8 mouse cellular contexts compared by ENCODE assay signal in genomic region chr3:38697871-38698270, GRCm38 (mm10).
DNase-seq lines count a peak whose midpoint lies in the region; ATAC-seq lines count a peak whose summit lies in the region.

No protein-coding gene starts in this region.

- peak; percentile 91 for ATAC-seq in forebrain, embryonic 12.5 days (ENCODE audit: low FRiP score)
- peak; percentile 79 for ATAC-seq in hindbrain, embryonic 15.5 days (ENCODE audit: low FRiP score, low read depth)
- no peak; the same call in 1 of the 2 replicates for ATAC-seq in stomach, embryonic 15.5 days (ENCODE audit: insufficient read depth, low FRiP score, low read depth)

- no peak overlapping the region for H3K9ac ChIP-seq in forebrain, embryonic 12.5 days
- H3K9ac ChIP-seq in hindbrain, embryonic 15.5 days: no peak overlapping the region
- no peak overlapping the region for H3K9ac ChIP-seq in stomach, embryonic 15.5 days

- no peaks in the 10 kb centered on the region for H3K27me3 ChIP-seq in forebrain, embryonic 12.5 days
- no peaks in the 10 kb centered on the region for H3K27me3 ChIP-seq in hindbrain, embryonic 15.5 days
- no peaks in the 10 kb centered on the region for H3K27me3 ChIP-seq in stomach, embryonic 15.5 days (replicated peaks)

- H3K4me1 ChIP-seq in forebrain, embryonic 12.5 days: peaks cover 16% of the 10 kb centered on the region
- peaks cover 9% of the 10 kb centered on the region; the same call in 1 of the 2 replicates for H3K4me1 ChIP-seq in hindbrain, embryonic 15.5 days (replicated peaks)
- H3K4me1 ChIP-seq in stomach, embryonic 15.5 days: no peaks in the 10 kb centered on the region

- H3K9me3 ChIP-seq in forebrain, embryonic 12.5 days: no peaks in the 10 kb centered on the region
- no peaks in the 10 kb centered on the region for H3K9me3 ChIP-seq in hindbrain, embryonic 15.5 days
- H3K9me3 ChIP-seq in stomach, embryonic 15.5 days: no peaks in the 10 kb centered on the region

- no peak overlapping the region for H3K4me2 ChIP-seq in forebrain, embryonic 12.5 days
- no peak overlapping the region for H3K4me2 ChIP-seq in hindbrain, embryonic 15.5 days
- no peak overlapping the region for H3K4me2 ChIP-seq in stomach, embryonic 15.5 days

- WGBS in forebrain, embryonic 12.5 days: 8% methylated on average over 8 of the region's 8 CpGs
- WGBS in hindbrain, embryonic 15.5 days: 7% methylated on average over 8 of the region's 8 CpGs
- WGBS in stomach, embryonic 15.5 days: 37% methylated on average over 8 of the region's 8 CpGs

- H3K36me3 ChIP-seq in forebrain, embryonic 12.5 days (replicated peaks): no peaks in the 10 kb centered on the region
- no peaks in the 10 kb centered on the region for H3K36me3 ChIP-seq in hindbrain, embryonic 15.5 days
- no peaks in the 10 kb centered on the region for H3K36me3 ChIP-seq in stomach, embryonic 15.5 days

- H3K4me3 ChIP-seq in forebrain, embryonic 12.5 days (replicated peaks): no peak overlapping the region
- H3K4me3 ChIP-seq in hindbrain, embryonic 15.5 days: no peak overlapping the region
- H3K4me3 ChIP-seq in stomach, embryonic 15.5 days (replicated peaks): no peak overlapping the region

- H3K27ac ChIP-seq in forebrain, embryonic 12.5 days: peak overlapping the region; percentile 83
- peak overlapping the region; percentile 21 for H3K27ac ChIP-seq in hindbrain, embryonic 15.5 days (replicated peaks)
- 0 out of 2 replicates have a peak overlapping the region, but pooled peaks have one; percentile 12 for H3K27ac ChIP-seq in stomach, embryonic 15.5 days

- peak; percentile 13 to 29 for DNase-seq in kidney, postnatal 4 days
- DNase-seq in kidney, postnatal 25 days: no peak
- DNase-seq in spleen, adult 12 weeks (ENCODE audit: low spot score): no peak
- no peak for DNase-seq in retina, embryonic 14.5 days (ENCODE audit: low spot score)
- no peak for DNase-seq in urinary bladder, adult 18-20 months (ENCODE audit: low spot score in 2 of 2)

Comparison
In these comparisons a context has a peak if more than half of its experiments do, and no peak if none do; other contexts are left out.
1. DNase-seq: peak in kidney, postnatal 4 days (2 of 2); none in kidney, postnatal 25 days (0 of 2), spleen, adult 12 weeks (single experiment), retina, embryonic 14.5 days (single experiment) and urinary bladder, adult 18-20 months (0 of 2).
2. H3K27ac ChIP-seq: peak in every context shown above with its lines; median percentile 83 in forebrain, embryonic 12.5 days; 21 in hindbrain, embryonic 15.5 days; 12 in stomach, embryonic 15.5 days.